Mouse (Mus musculus) bone marrow, adult 2 months (tissue): ENCODE measurements around the gene Nacc1.

Experiments used
- CTCF ChIP-seq: fragments of 200-500 bp; IDR thresholded peaks from 2 replicates; pipeline ENCODE4 v1.5.1; 2011; ENCODE audit warnings: low read length, control low read depth; ENCODE audit not compliant: control insufficient read depth, insufficient read depth
- POLR2A ChIP-seq: fragments of 200-500 bp; IDR thresholded peaks from 2 replicates; pipeline ENCODE4 v1.6.1; 2011; ENCODE audit warnings: low read depth, mild to moderate bottlenecking, control low read depth, low read length, borderline replicate concordance; ENCODE audit not compliant: control insufficient read depth

- no peak for TF ChIP-seq CTCF
- no peak for TF ChIP-seq POLR2A
These were observed 18.8 kb downstream of the Nacc1 start for GRCm38 (mm10) chr8:84668731-84669485.
